Mouse (Mus musculus) neural tube, embryonic 11.5 days (tissue): ENCODE results near the gene Hoxa7. TPM values are rescaled to one million over a fixed set of nuclear protein-coding genes. Genes with fewer than 3 reads are reported as not detected.

Experiments used
- ATAC-seq: fragments of 200-750 bp; cut with Nextera tagmentation; 2 replicates; pipeline ENCODE4 v1.8.0; 2017; ENCODE audit warnings: moderate number of reproducible peaks, mild to moderate bottlenecking, moderate TSS enrichment, moderate library complexity; ENCODE audit not compliant: insufficient read depth, low FRiP score, low TSS enrichment
- DNase-seq: peaks from one replicate; pipeline ENCODE4 v3.0.0-alpha.2; 2015; ENCODE audit warnings: low spot score
- H3K27ac ChIP-seq: fragments of 300-500 bp; sonication (generic); 2 replicates; pipeline ENCODE4 v1.5.1; 2014; ENCODE audit warnings: low read depth, mild to moderate bottlenecking, low read length
- H3K27me3 ChIP-seq: fragments of 300-500 bp; sonication (generic); 2 replicates; pipeline ENCODE4 v1.6.1; 2014; ENCODE audit warnings: mild to moderate bottlenecking, low read length, mixed read lengths; ENCODE audit not compliant: control insufficient read depth, insufficient read depth
- H3K36me3 ChIP-seq: fragments of 300-500 bp; sonication (generic); 2 replicates; pipeline ENCODE4 v1.6.1; 2014; ENCODE audit warnings: mild to moderate bottlenecking, low read length, moderate library complexity, mixed read lengths; ENCODE audit not compliant: control insufficient read depth, insufficient read depth
- H3K4me1 ChIP-seq: fragments of 300-500 bp; sonication (generic); 2 replicates; pipeline ENCODE4 v1.6.1; 2014; ENCODE audit warnings: low read length, mixed read lengths; ENCODE audit not compliant: control insufficient read depth, insufficient read depth
- H3K4me2 ChIP-seq: fragments of 300-500 bp; sonication (generic); 2 replicates; pipeline ENCODE4 v1.6.1; 2014; ENCODE audit warnings: low read depth, mild to moderate bottlenecking, moderate library complexity
- H3K4me3 ChIP-seq: fragments of 300-500 bp; sonication (generic); 2 replicates; pipeline ENCODE4 v1.5.1; 2014; ENCODE audit warnings: low read depth, low read length
- H3K9ac ChIP-seq: fragments of 300-500 bp; sonication (generic); 2 replicates; pipeline ENCODE4 v1.6.1; 2014; ENCODE audit warnings: mild to moderate bottlenecking, low read length
- H3K9me3 ChIP-seq: fragments of 300-500 bp; sonication (generic); 2 replicates; pipeline ENCODE4 v1.6.1; 2016; ENCODE audit warnings: low read length; ENCODE audit not compliant: control insufficient read depth
- WGBS: fragments of 180-500 bp; shearing (Covaris S2); extraction: QIAGEN DNeasy Blood & Tissue Kit; methylation state at CpG from one replicate; pipeline ENCODE4 v1.1.7; 2014; 5-methylcytosine and 5-hydroxymethylcytosine counted together
- polyA plus RNA-seq: library from polyadenylated mRNA; unstranded; fragments of >200 nt; fragmentation: Nextera tagmentation; extraction: Ambion mirVana; gene quantifications from 2 replicates; pipeline ENCODE4 v1.2.1, GENCODE M21; 2014

Hoxa7 gene
- polyA plus RNA-seq, 1 experiment from 2014 or later = 61.2 TPM

- Histone ChIP-seq H3K9ac (peak overlapping the region; percentile 99), H3K36me3 (no peaks in the 10 kb centered on the region), H3K27me3 (no peaks in the 10 kb centered on the region), H3K4me3 (peak overlapping the region; percentile 91), H3K4me1 (peaks cover 51% of the 10 kb centered on the region), H3K4me2 (peak overlapping the region; percentile 78), H3K27ac (peak overlapping the region; percentile 100), H3K9me3 (no peaks in the 10 kb centered on the region)
- ATAC-seq = no peak
- peak; percentile 54 for DNase-seq
- WGBS = 1% methylated on average over 9 of the region's 9 CpGs
Measured at GRCm38 (mm10) chr6:52177806-52178205, 43.8 kb downstream of the Hoxa7 start.

- Histone ChIP-seq H3K4me2 (peak within 1 kb of the TSS; percentile 78), H3K27me3 (no peaks in the 10 kb centered on the region), H3K4me3 (peak within 1 kb of the TSS; percentile 91), H3K27ac (peak within 1 kb of the TSS; percentile 100), H3K36me3 (peaks cover 1% of the 10 kb centered on the region; the same call in 1 of the 2 replicates), H3K9ac (peak within 1 kb of the TSS; percentile 99), H3K9me3 (no peaks in the 10 kb centered on the region), H3K4me1 (peaks cover 48% of the 10 kb centered on the region)
- WGBS = under 1% methylated on average over 36 of the region's 36 CpGs
- DNase-seq (peak; percentile 84), ATAC-seq (peak; percentile 22; the same call in 1 of the 2 replicates)
Measured at GRCm38 (mm10) chr6:52177061-52177735, 44.5 kb downstream of the Hoxa7 start, which contains the start of gene 5730596B20Rik. TSS of gene 5730596B20Rik (plus strand) at chr6:52177498.

GRCm38 (mm10) chr6:52176391-52176790 lies 45.3 kb downstream of the Hoxa7 start:
- Histone ChIP-seq H3K9me3 (no peaks in the 10 kb centered on the region), H3K4me1 (peaks cover 48% of the 10 kb centered on the region), H3K9ac (peak overlapping the region; percentile 99), H3K27ac (peak overlapping the region; percentile 100), H3K4me3 (peak overlapping the region; percentile 91), H3K36me3 (peaks cover 3% of the 10 kb centered on the region; the same call in 1 of the 2 replicates), H3K4me2 (peak overlapping the region; percentile 78), H3K27me3 (no peaks in the 10 kb centered on the region)
- DNase-seq (peak; percentile 66), ATAC-seq (no peak)
- 1% methylated on average over 6 of the region's 6 CpGs for WGBS

- WGBS = under 1% methylated on average over 14 of the region's 35 CpGs
- H3K4me3 ChIP-seq = peak overlapping the region; percentile 91
- H3K36me3 ChIP-seq = peaks cover 3% of the 10 kb centered on the region; the same call in 1 of the 2 replicates
- H3K4me2 ChIP-seq = peak overlapping the region; percentile 78
- peaks cover 48% of the 10 kb centered on the region for H3K4me1 ChIP-seq
- H3K27ac ChIP-seq = peak overlapping the region; percentile 100
- peak; percentile 32 for ATAC-seq
- H3K9ac ChIP-seq = peak overlapping the region; percentile 99
- no peaks in the 10 kb centered on the region for H3K27me3 ChIP-seq
- peak; percentile 89 for DNase-seq
- H3K9me3 ChIP-seq = no peaks in the 10 kb centered on the region
Measured at GRCm38 (mm10) chr6:52175864-52176263, 45.8 kb downstream of the Hoxa7 start.

GRCm38 (mm10) chr6:52174968-52175751 lies 46.5 kb downstream of the Hoxa7 start:
- WGBS = under 1% methylated on average over 40 of the region's 41 CpGs
- peak overlapping the region; percentile 99 for H3K9ac ChIP-seq
- ATAC-seq = peak; percentile 63

GRCm38 (mm10) chr6:52173648-52174047 lies 48.0 kb downstream of the Hoxa7 start:
- 0% methylated on average over 4 of the region's 4 CpGs for WGBS
- DNase-seq (peak; percentile 41), ATAC-seq (no peak)
- peaks cover 8% of the 10 kb centered on the region for H3K36me3 ChIP-seq
- H3K4me3 ChIP-seq = peak overlapping the region; percentile 91
- H3K4me1 ChIP-seq = peaks cover 52% of the 10 kb centered on the region
- no peaks in the 10 kb centered on the region for H3K9me3 ChIP-seq
- H3K27ac ChIP-seq = peak overlapping the region; percentile 100
- H3K9ac ChIP-seq = peak overlapping the region; percentile 32
- peak overlapping the region; percentile 78 for H3K4me2 ChIP-seq
- H3K27me3 ChIP-seq = no peaks in the 10 kb centered on the region

More at GRCm38 (mm10) chr6:52174968-52175751, 46.5 kb downstream of the Hoxa7 start:
- Histone ChIP-seq H3K4me1 (peaks cover 48% of the 10 kb centered on the region), H3K27me3 (no peaks in the 10 kb centered on the region), H3K36me3 (peaks cover 3% of the 10 kb centered on the region), H3K9me3 (no peaks in the 10 kb centered on the region), H3K4me3 (peak overlapping the region; percentile 91), H3K4me2 (peak overlapping the region; percentile 78), H3K27ac (peak overlapping the region; percentile 100)
- peak; percentile 91 for DNase-seq

GRCm38 (mm10) chr6:52172501-52172900 lies 49.2 kb downstream of the Hoxa7 start:
- Histone ChIP-seq H3K4me3 (peak overlapping the region; percentile 91), H3K4me2 (peak overlapping the region; percentile 78), H3K27ac (peak overlapping the region; percentile 100), H3K36me3 (peaks cover 8% of the 10 kb centered on the region), H3K9me3 (no peaks in the 10 kb centered on the region), H3K27me3 (no peaks in the 10 kb centered on the region), H3K9ac (peak overlapping the region; percentile 99), H3K4me1 (peaks cover 62% of the 10 kb centered on the region)
- ATAC-seq (peak; percentile 71), DNase-seq (peak; percentile 98)
- under 1% methylated on average over 35 of the region's 35 CpGs for WGBS

- H3K4me1 ChIP-seq = peaks cover 65% of the 10 kb centered on the region
- H3K9me3 ChIP-seq = no peaks in the 10 kb centered on the region
- peaks cover 8% of the 10 kb centered on the region for H3K36me3 ChIP-seq
- no peaks in the 10 kb centered on the region for H3K27me3 ChIP-seq
- DNase-seq (peak; percentile 53), ATAC-seq (no peak)
- peak overlapping the region; percentile 91 for H3K4me3 ChIP-seq
- H3K4me2 ChIP-seq = peak overlapping the region; percentile 78
- H3K9ac ChIP-seq = peak overlapping the region; percentile 99
- H3K27ac ChIP-seq = peak overlapping the region; percentile 100
- 4% methylated on average over 7 of the region's 7 CpGs for WGBS
Measured at GRCm38 (mm10) chr6:52171938-52172337, 49.7 kb downstream of the Hoxa7 start.
